Mouse (Mus musculus) neutrophil, adult 5-6 weeks (primary cell): ENCODE data around the gene Sipa1l3. TPM values are rescaled to one million over a fixed set of nuclear protein-coding genes. Genes with fewer than 3 reads are reported as not detected.

Experiments used
- ATAC-seq: fragments of 151-379, 151-347 bp; 2 replicates; pipeline ENCODE4 v1.8.0; 2017; ENCODE audit warnings: mild to moderate bottlenecking, moderate TSS enrichment; ENCODE audit not compliant: insufficient number of reproducible peaks, poor library complexity, low FRiP score, severe bottlenecking; ENCODE audit errors: extremely low read depth
- total RNA-seq: library from RNA; stranded (forward); fragments of 200-1000 nt; gene quantifications from 2 replicates; pipeline ENCODE4 v1.2.3, GENCODE M21; 2017

The Sipa1l3 gene
- total RNA-seq, 1 experiment from 2014 or later, result 10.8 TPM

DNA sequence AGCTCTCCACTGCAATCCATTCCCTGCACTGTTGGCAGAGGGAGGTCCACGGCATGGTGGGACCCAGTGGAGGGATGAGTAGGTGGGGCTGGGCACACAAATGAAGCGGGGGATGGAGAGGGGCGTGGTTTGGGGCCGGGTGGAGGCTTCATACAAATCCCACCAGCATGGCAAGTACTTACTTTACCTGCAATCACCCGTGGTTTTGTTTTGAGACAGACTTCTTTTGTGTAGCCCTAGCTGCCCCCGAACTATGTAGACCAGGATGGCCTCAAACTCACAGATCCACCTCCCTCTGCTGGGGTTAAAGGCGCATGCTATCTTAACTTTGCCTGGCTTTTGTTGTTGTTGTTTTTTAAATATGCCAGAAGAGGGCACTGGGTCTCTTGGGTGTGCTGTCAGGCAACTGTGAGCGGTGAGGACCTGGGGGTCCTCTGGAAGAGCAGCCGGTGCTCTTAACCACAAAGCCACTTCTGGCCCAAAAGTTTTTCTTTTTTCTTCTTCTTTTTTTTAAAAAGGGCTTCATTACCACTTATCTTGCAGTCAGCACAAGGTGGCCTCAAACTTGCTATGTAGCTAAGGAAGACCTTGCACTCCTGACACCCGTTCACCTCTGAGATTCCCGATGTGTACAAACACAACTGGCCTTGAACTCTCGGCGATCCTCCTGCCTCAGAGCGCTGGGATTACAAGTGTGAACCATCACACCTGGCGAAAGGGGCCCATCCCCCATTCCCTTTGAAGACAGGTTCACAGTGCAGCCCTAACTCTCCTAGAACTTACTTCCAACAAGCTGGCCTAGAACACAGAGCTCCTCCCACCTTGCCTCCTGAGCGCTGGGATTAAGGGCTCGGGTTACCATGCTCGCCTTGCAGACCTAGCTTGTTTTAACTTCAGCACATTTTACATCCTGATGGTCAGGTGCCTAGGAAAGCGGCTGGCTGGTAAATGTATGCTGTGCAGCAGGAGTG is 198.8 kb downstream of the Sipa1l3 start:
- ATAC-seq, result no peak

DNA sequence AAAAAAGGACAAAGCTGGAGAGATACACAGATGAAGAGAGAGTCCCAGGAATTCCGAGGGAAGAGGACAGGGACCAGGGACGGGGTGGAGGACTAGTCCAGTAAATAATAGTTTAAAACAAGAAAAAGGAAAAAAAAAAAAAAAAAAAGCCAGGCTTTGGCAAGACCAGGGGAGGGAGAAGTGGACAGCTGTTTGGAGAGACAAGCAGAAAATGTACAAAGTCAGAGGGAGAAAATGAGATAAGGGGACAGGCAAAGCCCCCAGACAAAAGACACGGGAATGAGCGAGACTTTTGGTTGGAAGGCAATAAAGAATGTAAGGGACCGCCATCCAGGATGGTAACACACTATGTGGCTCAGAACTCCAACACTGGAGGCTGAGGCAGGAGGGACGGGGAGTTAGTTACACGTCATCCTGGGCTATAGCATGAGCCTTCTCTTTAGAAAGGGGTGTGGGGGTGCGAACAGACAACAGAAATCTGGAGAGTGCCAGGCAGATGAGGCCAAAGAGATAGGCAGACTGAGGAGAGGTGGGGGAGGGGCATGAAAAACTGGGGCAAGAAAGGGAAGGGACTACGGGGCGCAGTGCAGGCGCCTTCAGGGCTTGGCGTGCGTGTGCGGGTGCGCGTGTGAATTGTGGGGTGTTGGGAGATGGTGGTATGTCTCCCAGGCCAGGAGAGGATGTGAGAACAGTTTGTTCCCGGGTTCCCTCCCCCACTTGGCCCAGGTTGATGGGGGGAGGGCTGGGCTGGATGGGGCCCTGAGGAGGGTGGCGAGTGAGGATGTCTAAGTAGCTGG is 200.1 kb downstream of the Sipa1l3 start:
- ATAC-seq, result no peak

DNA sequence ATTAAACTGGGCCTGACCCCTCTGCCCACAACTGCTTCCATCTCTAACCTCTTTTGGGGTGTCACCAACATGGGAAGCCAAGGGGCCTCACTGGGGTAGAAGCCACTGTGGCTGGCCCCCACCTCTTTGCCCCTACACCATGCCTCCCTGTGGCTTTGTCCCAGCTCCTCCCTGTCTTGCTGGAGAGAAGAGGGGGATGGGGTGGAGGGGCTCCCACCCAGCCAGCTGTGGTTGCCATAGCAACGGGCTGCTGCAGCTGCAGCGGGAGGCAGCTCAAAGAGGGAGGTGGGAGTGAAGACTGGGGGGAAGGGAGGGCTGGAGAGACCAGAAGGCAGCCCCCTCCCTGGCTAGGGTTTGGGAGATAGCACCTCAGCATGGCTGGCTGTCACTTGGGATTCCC is 200.9 kb downstream of the Sipa1l3 start:
- no peak for ATAC-seq

DNA sequence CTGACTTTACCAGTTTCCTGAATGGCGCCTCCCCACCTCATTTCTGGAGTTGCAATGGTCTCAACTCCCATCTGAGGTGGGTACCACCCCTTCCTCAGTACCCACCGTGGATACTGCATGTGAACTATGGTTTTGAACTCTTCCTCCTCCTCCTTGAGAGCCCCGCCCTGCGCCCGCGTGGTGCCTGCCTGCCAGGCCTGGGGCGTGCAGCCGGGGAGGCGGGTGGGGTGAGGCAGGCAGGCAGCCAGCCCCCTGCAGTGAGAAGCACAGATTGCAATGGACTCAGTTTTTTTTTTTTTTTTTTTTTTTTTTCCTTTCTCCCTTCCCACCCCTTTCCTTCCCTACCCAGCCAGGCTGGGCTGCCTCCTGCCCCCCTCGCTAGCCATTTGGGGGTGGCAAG is 201.5 kb downstream of the Sipa1l3 start:
- ATAC-seq, result no peak

DNA sequence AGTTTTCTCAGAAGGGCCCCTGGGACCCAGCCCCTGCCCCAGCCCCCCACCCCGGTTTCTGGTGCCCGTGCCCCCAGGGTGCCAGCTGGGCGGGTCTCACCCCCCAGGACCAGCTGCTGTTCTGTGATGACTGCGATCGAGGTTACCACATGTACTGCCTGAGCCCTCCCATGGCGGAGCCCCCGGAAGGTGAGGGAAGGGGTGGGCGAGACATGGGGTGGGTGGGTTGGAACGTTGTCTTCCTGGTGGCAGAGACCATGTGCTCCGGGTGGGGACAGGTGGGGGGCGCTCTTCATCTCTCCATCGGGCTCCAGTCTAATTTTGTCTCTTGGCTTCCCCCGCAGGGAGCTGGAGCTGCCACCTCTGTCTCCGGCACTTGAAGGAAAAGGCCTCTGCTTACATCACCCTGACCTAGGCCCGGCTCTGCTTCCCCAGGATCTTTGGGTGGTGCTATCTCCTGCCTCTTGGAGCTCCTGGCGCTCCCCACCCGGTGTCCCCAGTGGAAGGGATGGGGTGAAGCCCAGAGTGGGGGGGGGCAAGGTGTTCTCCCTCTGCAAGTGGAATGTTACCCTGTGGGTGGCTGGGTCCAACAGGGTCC is 202.2 kb downstream of the Sipa1l3 start:
- no peak for ATAC-seq

DNA sequence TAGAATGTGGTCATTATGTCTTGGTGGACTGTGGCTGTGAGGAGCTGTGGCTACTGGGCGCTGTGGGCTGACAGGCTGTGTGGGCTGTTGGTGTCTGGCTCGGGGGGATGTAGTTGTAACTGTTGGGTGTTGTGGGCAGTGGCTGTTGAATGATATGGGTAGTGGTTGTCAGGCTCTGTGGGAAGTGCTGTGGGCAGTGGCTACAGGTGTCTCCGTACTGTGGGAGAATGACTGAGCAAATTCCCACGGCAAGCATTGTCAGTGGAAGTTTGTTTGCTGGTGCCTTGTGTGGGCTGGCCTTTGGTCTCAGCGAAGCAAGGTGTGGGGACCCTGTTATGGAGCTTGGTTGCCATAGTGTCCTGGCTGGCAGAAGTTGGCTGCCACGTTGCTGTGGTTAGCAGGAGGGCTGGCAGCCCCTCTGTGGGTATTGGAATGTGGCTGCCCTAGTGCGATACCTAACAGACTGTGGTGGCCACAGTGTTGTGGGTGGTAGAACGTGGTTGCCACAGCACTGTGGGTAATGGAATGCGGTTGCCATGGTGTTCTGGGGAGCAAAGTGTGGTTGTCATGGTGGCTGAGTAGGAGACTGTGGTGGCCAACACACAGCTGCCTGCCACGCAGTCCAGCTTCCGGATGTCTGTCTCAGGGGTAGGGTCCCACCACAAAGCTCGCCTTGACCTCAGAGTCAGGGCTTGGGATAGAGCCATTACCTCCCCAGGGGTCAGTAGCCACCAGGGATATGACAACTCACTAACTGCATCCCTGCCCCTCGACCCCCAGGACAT is 203.4 kb downstream of the Sipa1l3 start:
- ATAC-seq, result no peak

DNA sequence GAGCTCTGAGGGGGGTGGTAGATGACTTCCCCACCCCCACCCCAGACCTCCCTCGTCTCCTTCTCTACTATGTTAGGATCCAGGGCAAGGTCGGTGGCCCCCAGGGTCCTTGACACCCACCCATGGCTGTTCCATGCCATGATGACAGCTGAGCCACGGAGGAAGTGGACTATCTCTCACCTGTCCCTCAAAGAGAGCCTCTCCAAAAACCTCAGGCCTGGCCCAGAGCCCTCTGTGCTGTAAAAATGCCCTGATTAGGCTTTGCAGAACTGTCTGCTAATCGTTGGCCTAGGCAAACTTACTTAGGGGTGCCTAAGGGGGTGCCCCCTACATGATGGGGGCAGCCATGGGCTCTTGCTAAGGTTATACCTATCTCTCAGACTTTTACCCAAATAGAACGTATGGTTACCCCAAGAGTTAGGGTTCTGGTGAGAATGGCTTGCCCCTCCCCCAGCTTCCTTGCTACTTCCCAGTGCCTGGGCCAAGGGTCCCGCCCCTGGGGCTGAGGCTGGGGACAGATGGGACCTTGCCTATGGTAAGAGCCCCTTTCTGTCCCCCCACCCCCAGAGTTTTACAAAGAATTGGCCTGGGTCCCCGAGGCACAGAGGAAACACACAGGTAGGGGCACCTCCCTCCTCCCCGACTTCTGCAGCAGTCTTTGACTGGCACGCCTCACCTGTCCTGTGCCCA is 204.7 kb downstream of the Sipa1l3 start:
- no peak for ATAC-seq

DNA sequence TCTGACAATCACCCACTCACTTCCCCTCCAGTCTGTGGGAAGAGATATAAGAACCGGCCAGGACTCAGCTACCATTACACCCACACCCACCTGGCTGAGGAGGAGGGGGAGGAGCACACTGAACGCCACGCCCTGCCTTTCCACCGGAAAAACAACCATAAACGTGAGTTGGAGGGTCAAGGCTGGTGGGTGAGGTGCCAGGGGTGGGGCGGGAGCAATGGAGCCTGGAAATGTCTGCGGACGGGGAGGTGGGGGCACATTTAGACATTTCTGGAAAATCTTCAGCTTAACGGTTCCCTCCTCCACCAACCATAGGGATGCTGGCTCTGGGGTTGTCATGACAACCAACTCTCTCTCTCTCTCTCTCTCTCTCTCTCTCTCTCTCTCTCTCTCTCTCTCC is 205.4 kb downstream of the Sipa1l3 start:
- ATAC-seq, result no peak

DNA sequence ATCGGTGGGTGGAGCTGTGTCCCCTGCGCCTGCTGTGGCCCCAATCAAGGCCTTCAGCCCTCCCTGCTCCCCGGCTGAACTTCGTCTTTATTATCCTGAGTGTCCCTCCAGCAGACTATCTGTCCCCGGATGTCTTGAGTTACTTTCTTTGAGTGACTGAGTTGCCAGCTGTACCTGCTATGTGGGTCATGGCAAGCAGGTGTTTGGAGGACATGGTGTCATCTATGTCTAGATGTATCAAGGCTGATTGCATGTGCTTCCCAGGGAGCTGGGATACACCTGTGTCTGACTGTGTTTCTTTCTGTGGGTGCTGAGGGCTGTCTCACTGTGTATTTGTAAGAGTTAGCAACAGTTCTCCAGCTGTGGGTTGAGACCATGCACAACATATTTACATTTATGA is 208.7 kb downstream of the Sipa1l3 start:
- ATAC-seq, result no peak

DNA sequence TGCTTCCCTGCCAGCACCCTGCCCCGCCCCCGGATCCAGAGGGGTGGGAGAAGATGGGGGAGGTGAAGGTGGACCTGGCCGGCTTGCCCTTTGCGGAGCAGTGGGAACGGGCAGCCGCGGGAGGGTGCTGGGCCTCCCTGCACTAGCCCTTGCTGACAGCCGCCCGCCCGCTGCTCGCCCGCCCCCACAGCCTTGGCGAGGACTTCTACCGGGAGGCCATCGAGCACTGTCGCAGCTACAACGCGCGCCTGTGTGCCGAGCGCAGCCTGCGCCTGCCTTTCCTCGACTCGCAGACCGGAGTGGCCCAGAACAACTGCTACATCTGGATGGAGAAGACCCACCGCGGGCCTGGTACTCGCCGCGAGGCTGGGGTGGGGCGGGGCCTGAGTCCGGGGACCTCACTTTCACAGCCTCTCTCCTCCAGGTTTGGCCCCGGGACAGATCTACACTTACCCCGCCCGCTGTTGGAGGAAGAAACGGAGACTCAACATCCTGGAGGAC is 209.2 kb downstream of the Sipa1l3 start:
- ATAC-seq, result no peak

DNA sequence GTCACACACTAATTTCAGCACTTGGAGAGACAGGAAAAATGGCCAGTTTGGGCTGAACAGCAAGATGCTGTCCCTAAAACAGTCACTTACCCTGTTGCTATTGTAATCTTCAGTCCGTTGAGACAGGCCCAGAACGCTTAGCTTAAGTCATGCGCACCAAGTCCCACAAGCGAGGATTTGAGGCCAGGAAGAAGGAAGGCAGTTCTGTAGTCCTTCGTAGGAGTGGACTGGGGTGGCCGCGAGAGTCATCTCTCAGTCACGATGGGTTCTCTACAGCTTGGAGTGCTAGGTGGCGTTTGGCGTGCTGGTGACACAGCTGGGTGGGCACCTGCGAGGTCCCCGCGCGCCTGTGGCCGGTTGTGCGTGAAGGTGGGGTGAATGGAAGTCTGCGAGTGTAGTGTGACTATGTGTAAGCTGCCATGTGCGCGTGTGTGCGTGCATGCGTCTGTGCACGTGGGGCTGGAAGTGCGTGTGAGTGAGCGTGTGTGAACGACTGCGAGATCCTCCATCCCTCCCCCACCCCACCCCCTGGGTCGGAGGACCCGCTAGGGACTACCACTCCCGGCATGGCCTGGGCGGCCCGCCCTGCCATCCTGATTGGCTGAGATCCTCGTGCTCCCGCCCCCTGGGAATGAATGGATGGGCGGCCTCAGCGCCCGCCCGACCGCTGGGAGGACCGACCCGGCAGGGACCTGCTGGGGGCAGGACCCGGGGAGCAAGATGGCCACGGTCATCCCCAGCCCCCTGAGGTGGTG is 210.9 kb downstream of the Sipa1l3 start:
- no peak for ATAC-seq

DNA sequence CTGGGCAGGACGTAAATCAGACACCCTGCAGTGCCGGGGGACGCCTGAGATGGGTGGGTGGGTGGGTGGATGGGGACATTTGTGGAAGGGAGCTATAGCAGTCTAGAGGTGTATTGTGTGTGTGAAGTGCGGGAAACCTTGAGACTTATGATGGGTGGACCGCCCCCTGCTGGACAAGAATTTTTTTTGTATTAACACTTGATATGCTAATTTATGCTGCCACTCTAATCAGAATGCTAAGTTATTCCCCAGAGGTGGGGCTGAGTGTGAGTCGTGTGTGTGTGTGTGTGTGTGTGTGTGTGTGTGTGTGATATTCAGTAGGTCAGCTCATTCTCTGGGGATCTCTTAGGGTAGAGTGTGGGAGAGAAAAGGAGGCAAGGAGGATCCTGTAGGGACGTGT is 211.8 kb downstream of the Sipa1l3 start:
- no peak for ATAC-seq

DNA sequence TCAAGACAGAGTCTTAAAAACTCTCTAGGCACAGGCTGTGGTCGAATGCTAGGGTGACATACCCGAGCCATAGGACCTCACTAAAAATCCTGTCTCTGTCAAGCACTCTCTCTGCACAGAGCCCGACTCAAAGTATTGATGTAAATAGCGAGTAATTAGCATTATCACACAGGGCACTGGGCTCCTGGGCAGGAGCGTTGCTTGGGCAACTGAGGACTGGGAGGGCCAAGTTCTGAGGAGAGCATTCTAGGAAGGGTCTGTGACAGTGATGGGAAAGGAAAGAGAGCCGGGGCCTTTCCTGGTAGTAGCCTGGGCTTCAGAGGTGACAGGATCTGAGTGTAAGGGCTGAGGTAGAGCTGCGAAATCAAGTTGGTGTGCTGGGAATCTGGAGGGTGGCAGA is 212.3 kb downstream of the Sipa1l3 start:
- ATAC-seq, result no peak

DNA sequence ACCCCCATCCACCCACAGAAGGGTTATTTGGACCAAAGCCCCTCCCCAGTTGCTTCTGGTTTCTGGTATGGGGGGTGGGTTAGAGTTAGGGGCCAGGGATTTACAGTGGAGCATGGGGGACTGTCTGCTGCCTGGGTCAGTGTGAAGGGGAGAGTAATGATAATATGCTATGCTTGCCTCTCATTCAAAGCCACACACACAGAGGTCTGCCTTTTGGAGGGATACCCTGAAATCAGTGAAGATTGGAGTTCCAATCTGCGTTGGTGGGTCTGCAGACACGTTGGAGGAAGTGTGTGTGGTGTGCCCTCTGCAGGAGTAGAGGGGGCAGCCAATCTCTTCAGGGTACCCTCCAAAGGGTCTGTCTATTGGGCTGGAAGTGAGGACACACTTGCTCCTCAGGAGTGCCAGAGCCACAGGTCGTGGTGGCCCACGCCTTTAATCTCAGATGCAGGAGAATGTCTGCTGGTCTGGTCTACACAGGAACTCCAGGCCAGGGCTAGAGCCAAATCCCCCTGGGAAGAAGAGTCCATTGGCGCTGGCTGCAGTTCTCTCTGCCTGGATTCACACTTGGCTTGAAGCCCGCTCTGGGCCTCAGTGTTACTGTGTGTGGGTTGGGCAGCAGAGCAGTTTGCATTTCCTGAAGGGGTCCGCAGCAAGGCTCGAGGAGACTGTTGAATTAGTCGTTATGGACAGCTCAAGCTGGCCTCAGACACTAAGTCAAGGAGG is 213.0 kb downstream of the Sipa1l3 start:
- ATAC-seq, result no peak

DNA sequence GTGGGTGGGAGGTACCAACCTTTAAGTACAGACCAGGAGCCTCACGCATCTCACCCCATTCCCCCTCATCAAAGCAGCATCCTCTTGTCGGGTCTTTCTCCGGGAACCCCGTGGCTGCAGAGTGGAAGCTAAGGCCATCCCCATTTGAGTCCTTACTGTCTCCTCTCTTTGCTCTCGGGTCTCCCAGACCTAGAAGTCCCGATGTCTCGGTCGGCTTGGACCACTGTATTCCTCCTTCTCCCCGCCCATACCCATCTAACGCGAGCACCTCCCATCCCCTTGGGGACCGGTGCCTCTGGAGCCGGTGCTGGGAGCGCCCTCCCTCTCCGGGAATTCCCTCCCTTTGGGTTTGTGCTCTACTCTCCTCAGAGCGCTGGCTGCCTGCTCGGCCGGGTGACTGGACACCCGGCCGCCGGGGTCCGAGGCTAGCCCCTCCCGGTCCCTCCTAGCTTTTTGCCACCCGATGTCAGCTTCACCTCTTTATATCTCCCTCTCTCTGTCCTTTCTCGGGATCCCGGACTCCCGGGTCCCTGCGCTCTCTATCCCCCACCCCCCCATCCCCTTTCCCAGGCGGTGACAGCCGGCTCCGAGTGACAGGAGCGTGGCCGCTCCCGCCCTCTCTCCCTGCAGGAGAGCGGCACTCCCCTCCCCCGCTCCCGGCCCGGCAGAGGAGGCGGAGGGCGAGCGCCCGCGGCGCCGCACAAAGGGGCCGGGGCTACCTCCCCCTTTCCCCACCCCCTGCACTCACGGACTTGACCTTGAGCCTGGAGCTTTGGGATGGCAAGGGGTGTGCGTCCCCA is 213.8 kb downstream of the Sipa1l3 start:
- ATAC-seq, result no peak

DNA sequence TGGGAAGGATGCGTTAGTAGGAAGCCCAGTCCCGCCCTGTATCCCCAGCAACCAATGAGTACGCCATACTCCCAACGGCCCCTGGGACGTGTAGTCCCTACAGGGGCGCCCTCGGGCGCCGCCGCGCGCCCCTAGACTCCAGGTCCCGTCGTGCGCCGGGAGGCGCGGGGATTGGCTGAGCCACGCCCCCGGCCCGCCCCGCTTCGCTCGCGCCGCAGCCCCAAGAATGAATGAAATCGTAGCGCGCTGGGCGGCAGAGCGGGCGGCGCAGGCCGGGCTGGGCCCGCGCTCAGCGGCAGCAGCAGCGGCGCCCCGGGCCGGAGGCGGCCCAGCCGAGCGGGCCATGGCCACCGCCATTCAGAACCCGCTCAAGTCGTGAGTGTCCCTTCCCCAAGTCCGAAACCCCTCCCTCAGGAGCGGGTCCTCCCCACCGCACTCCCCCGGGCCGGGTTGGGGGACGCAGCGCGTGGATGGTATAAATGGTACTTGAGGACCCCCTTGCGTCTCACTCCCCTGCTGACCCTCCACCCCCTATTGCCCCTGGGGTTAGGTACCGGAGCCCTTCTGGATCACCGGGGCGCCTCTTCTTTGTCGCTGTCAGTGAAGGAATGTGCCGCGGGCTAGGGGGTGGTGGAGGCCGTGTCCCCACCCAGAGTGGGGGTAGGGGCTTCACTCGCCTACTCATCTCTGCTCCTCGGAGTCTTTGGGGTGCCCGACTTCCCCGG is 214.5 kb downstream of the Sipa1l3 start, which contains the start of gene Dpf1:
Gene Dpf1 (plus strand): TSS at position 214 of the 725 bp plus-strand sequence.
- ATAC-seq, result no peak
